Mouse (Mus musculus): ENCODE measurements around the gene Olfr1153. TPM values are rescaled to one million over a fixed set of nuclear protein-coding genes. Genes with fewer than 3 reads are reported as not detected.

Olfr1153 gene
- not detected in 2 replicates for polyA plus RNA-seq (2015; fragmentation: Nextera tagmentation; extraction: Ambion mirVana)

DNA sequence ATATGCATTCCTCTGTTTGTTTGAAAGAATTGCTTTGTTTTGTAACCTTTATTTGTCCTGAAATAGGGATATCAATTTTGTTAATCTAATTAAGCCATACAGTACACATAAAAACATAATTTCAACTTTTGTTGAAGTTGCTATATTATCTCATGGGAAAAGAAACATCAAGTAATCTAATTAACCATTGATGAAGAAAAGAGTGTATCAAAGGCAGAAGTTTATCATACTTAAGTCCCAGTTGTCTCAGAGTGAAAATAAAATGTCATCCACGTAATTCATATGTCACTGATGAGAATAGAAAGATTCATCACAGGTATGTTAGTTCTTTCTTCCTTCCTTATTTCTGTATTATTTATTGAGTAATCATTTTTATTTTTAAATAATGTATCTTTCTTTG is at the start of gene Olfr1153:
Gene Olfr1153 (plus strand): TSS at position 301 of the 400 bp plus-strand sequence.
- Histone ChIP-seq H3K4me2 (no peak within 1 kb of the TSS), H3K36me3 (no peaks in the 10 kb centered on the region), H3K9me3 (no peaks in the 10 kb centered on the region), H3K27ac (no peak within 1 kb of the TSS), H3K9ac (no peak within 1 kb of the TSS), H3K27me3 (replicated peaks) (no peaks in the 10 kb centered on the region), H3K4me3 (replicated peaks) (no peak within 1 kb of the TSS), H3K4me1 (no peaks in the 10 kb centered on the region)
- ATAC-seq (ENCODE audit: insufficient read depth, low FRiP score, low read depth): no peak
- WGBS: 64% methylated on average over 1 of the region's 1 CpGs

GRCm38 (mm10) chr2:87855562-87855961 is 39.2 kb upstream of the Olfr1153 start, which contains the start of gene Olfr1151:
TSS of gene Olfr1151 (plus strand) at chr2:87855862.
- Histone ChIP-seq H3K27me3 (replicated peaks) (no peaks in the 10 kb centered on the region), H3K4me2 (no peak within 1 kb of the TSS), H3K4me3 (replicated peaks) (no peak within 1 kb of the TSS), H3K27ac (no peak within 1 kb of the TSS), H3K9ac (no peak within 1 kb of the TSS), H3K9me3 (no peaks in the 10 kb centered on the region), H3K36me3 (no peaks in the 10 kb centered on the region), H3K4me1 (no peaks in the 10 kb centered on the region)
- no peak for ATAC-seq (ENCODE audit: insufficient read depth, low FRiP score, low read depth)
- WGBS: 90% methylated on average over 1 of the region's 1 CpGs

GRCm38 (mm10) chr2:87866192-87866591 is 28.6 kb upstream of the Olfr1153 start, which contains the start of gene Olfr1152:
TSS of gene Olfr1152 (plus strand) at chr2:87866492.
- H3K4me3 ChIP-seq (replicated peaks): no peak within 1 kb of the TSS
- no peak within 1 kb of the TSS for H3K4me2 ChIP-seq
- no peaks in the 10 kb centered on the region for H3K4me1 ChIP-seq
- H3K36me3 ChIP-seq: no peaks in the 10 kb centered on the region
- H3K27me3 ChIP-seq (replicated peaks): no peaks in the 10 kb centered on the region
- no peak for ATAC-seq (ENCODE audit: insufficient read depth, low FRiP score, low read depth)
- H3K27ac ChIP-seq: no peak within 1 kb of the TSS
- no peak within 1 kb of the TSS for H3K9ac ChIP-seq
- no peaks in the 10 kb centered on the region for H3K9me3 ChIP-seq

DNA sequence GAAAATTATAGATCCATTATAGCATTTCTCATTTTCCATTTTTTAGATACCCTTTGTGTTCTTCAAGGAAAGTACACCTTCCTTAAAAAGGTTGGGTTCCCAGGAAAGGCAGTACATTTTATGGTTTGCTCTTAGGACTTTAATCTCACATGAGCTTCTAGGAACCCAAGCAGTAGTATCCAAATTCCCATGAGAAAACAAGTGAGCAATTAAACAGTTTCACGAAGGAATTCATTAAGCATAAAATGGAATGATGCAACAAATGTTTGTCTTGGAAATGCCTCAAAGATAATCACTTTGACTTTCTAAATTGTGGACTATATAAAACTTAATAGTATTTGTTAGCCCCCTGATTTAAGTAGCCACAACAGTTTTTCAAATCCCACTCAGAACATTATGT is 10.3 kb downstream of the Olfr1153 start, which contains the start of gene Olfr1154:
Gene Olfr1154 (minus strand): TSS at position 101 of the 400 bp plus-strand sequence.
- Histone ChIP-seq H3K4me3 (replicated peaks) (no peak within 1 kb of the TSS), H3K27me3 (replicated peaks) (no peaks in the 10 kb centered on the region), H3K4me2 (no peak within 1 kb of the TSS), H3K27ac (no peak within 1 kb of the TSS), H3K4me1 (no peaks in the 10 kb centered on the region), H3K9me3 (no peaks in the 10 kb centered on the region), H3K36me3 (no peaks in the 10 kb centered on the region), H3K9ac (no peak within 1 kb of the TSS)
- 81% methylated on average over 1 of the region's 1 CpGs for WGBS
- ATAC-seq (ENCODE audit: insufficient read depth, low FRiP score, low read depth): no peak

DNA sequence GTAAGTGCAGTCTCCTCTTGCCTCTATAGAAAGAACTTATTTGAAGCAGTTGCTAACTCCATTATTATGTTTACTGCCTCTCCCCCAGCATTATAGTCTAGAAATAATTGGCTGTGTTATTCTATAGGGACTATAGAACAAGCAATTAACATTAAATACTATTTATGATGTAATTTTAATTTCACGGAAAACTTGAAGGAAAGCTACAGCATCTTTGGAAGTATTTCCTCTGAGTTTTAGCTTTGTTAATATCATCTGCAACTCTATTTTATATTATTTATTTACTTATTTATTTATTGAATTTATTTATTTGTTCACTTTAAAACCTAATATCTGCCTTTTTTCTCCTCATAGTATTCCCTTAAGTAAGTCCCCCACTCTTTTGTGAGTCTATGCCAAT is 50.3 kb downstream of the Olfr1153 start, which contains the start of gene Olfr1155:
Gene Olfr1155 (minus strand): TSS at position 101 of the 400 bp plus-strand sequence.
- 93% methylated on average over 1 of the region's 1 CpGs for WGBS

More for the DNA sequence above, 50.3 kb downstream of the Olfr1153 start, which contains the start of gene Olfr1155:
- H3K27me3 ChIP-seq (replicated peaks): no peaks in the 10 kb centered on the region
- H3K9me3 ChIP-seq: no peaks in the 10 kb centered on the region
- no peaks in the 10 kb centered on the region for H3K4me1 ChIP-seq
- H3K4me2 ChIP-seq: no peak within 1 kb of the TSS
- no peak within 1 kb of the TSS for H3K9ac ChIP-seq
- no peaks in the 10 kb centered on the region for H3K36me3 ChIP-seq
- ATAC-seq (ENCODE audit: insufficient read depth, low FRiP score, low read depth): no peak
- H3K4me3 ChIP-seq (replicated peaks): no peak within 1 kb of the TSS
- no peak within 1 kb of the TSS for H3K27ac ChIP-seq

Other genes starting within 250 kb of the Olfr1153 start
- not detected in 2 replicates for gene Olfr1133, start 247.6 kb upstream of the Olfr1153 start, polyA plus RNA-seq (2015; fragmentation: Nextera tagmentation; extraction: Ambion mirVana)
- not detected in 2 replicates for gene Olfr1134, start 236.5 kb upstream of the Olfr1153 start, polyA plus RNA-seq (2015; fragmentation: Nextera tagmentation; extraction: Ambion mirVana)
- gene Olfr1135, start 221.3 kb upstream of the Olfr1153 start, polyA plus RNA-seq (2015; fragmentation: Nextera tagmentation; extraction: Ambion mirVana): not detected in 2 replicates
- gene Olfr1136, start 201.0 kb upstream of the Olfr1153 start, polyA plus RNA-seq (2015; fragmentation: Nextera tagmentation; extraction: Ambion mirVana): not detected in 2 replicates
- gene Olfr1137, start 181.8 kb upstream of the Olfr1153 start, polyA plus RNA-seq (2015; fragmentation: Nextera tagmentation; extraction: Ambion mirVana): not detected in 2 replicates
- not detected in 2 replicates for gene Olfr1138, start 155.0 kb upstream of the Olfr1153 start, polyA plus RNA-seq (2015; fragmentation: Nextera tagmentation; extraction: Ambion mirVana)
- gene Olfr1140, start 151.2 kb upstream of the Olfr1153 start, polyA plus RNA-seq (2015; fragmentation: Nextera tagmentation; extraction: Ambion mirVana): not detected in 2 replicates
- not detected in 2 replicates for gene Olfr1141, start 141.0 kb upstream of the Olfr1153 start, polyA plus RNA-seq (2015; fragmentation: Nextera tagmentation; extraction: Ambion mirVana)
- not detected in 2 replicates for gene Olfr152, start 115.5 kb upstream of the Olfr1153 start, polyA plus RNA-seq (2015; fragmentation: Nextera tagmentation; extraction: Ambion mirVana)
- not detected in 2 replicates for gene Olfr1143, start 94.4 kb upstream of the Olfr1153 start, polyA plus RNA-seq (2015; fragmentation: Nextera tagmentation; extraction: Ambion mirVana)
- not detected in 2 replicates for gene Olfr1145, start 85.1 kb upstream of the Olfr1153 start, polyA plus RNA-seq (2015; fragmentation: Nextera tagmentation; extraction: Ambion mirVana)
- not detected in 2 replicates for gene Olfr1148, start 64.4 kb upstream of the Olfr1153 start, polyA plus RNA-seq (2015; fragmentation: Nextera tagmentation; extraction: Ambion mirVana)
- gene Olfr1150-ps1, start 51.0 kb upstream of the Olfr1153 start, polyA plus RNA-seq (2015; fragmentation: Nextera tagmentation; extraction: Ambion mirVana): not detected in 2 replicates
- not detected in 2 replicates for gene Olfr1151, start 39.1 kb upstream of the Olfr1153 start, polyA plus RNA-seq (2015; fragmentation: Nextera tagmentation; extraction: Ambion mirVana)
- not detected in 2 replicates for gene Olfr1152, start 28.5 kb upstream of the Olfr1153 start, polyA plus RNA-seq (2015; fragmentation: Nextera tagmentation; extraction: Ambion mirVana)
- gene Olfr1154, start 10.2 kb downstream of the Olfr1153 start, polyA plus RNA-seq (2015; fragmentation: Nextera tagmentation; extraction: Ambion mirVana): not detected in 2 replicates
- not detected in 2 replicates for gene Olfr1155, start 50.2 kb downstream of the Olfr1153 start, polyA plus RNA-seq (2015; fragmentation: Nextera tagmentation; extraction: Ambion mirVana)
- gene Olfr1156, start 58.1 kb downstream of the Olfr1153 start, polyA plus RNA-seq (2015; fragmentation: Nextera tagmentation; extraction: Ambion mirVana): not detected in 2 replicates
- not detected in 2 replicates for gene Olfr1157, start 73.3 kb downstream of the Olfr1153 start, polyA plus RNA-seq (2015; fragmentation: Nextera tagmentation; extraction: Ambion mirVana)
- gene Olfr74, start 79.7 kb downstream of the Olfr1153 start, polyA plus RNA-seq (2015; fragmentation: Nextera tagmentation; extraction: Ambion mirVana): not detected in 2 replicates
- gene Olfr1158, start 95.2 kb downstream of the Olfr1153 start, polyA plus RNA-seq (2015; fragmentation: Nextera tagmentation; extraction: Ambion mirVana): not detected in 2 replicates
- not detected in 2 replicates for gene Olfr1160, start 113.3 kb downstream of the Olfr1153 start, polyA plus RNA-seq (2015; fragmentation: Nextera tagmentation; extraction: Ambion mirVana)
- not detected in 2 replicates for gene Olfr1161, start 127.8 kb downstream of the Olfr1153 start, polyA plus RNA-seq (2015; fragmentation: Nextera tagmentation; extraction: Ambion mirVana)
- not detected in 2 replicates for gene Olfr73, start 142.7 kb downstream of the Olfr1153 start, polyA plus RNA-seq (2015; fragmentation: Nextera tagmentation; extraction: Ambion mirVana)
- gene Olfr1162, start 156.2 kb downstream of the Olfr1153 start, polyA plus RNA-seq (2015; fragmentation: Nextera tagmentation; extraction: Ambion mirVana): not detected in 2 replicates
- not detected in 2 replicates for gene Olfr1163, start 176.9 kb downstream of the Olfr1153 start, polyA plus RNA-seq (2015; fragmentation: Nextera tagmentation; extraction: Ambion mirVana)
- gene Olfr1164, start 199.0 kb downstream of the Olfr1153 start, polyA plus RNA-seq (2015; fragmentation: Nextera tagmentation; extraction: Ambion mirVana): not detected in 2 replicates
- not detected in 2 replicates for gene Olfr1166, start 233.3 kb downstream of the Olfr1153 start, polyA plus RNA-seq (2015; fragmentation: Nextera tagmentation; extraction: Ambion mirVana)